Mouse (Mus musculus) Muller cell, postnatal 12 days (primary cell): Measurements from ENCODE around the gene Ahnak.
"Not testable (repeated sequence)": the region's sequence is repeated elsewhere in the genome, so short reads cannot be mapped to it uniquely, and the experiment has no call there.

Source experiments
- DNase-seq: peaks from one replicate; pipeline ENCODE4 v3.0.0-alpha.2; 2015; ENCODE audit errors: inconsistent ontology term

Ahnak gene

DNA sequence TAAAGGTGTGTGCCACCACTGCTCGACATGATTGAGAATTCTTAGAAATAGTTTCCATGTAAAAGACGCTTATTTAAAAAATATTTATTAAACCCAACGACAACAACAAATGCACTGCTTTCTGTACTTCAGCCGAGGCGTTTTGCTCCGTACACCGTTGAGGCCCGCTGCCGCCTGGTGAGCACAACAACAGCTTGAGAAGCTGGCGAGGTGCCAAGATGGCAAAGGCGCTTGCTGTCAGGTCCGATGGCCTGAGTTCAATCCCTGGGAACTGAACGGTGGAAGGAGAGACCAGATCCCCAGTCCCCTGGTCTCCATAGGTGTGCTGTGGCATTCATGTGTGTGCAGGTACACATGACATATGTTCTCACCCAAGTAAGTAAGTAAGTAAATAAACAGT, 108.4 kb downstream of the Ahnak start:
- DNase-seq, result no peak

DNA sequence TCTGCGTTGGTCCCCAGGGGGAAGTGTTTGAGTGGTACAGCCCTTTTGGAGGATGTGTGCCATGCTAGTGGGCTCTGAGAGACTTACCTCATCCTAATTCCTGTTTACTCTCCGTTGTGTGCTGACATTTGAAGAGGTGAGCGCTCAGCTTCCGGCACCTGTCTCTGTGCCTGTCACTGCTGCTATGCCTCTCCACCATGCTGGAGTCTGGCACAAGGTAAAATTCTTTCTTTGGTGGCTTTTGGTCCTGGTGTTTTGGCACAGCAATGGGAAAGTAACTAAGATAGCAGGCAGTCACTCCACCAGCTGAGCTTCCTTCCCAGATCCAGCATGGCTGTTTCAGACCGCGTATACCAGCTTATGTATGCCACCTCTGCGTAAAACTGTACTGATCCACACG, 110.7 kb downstream of the Ahnak start:
- no peak for DNase-seq

DNA sequence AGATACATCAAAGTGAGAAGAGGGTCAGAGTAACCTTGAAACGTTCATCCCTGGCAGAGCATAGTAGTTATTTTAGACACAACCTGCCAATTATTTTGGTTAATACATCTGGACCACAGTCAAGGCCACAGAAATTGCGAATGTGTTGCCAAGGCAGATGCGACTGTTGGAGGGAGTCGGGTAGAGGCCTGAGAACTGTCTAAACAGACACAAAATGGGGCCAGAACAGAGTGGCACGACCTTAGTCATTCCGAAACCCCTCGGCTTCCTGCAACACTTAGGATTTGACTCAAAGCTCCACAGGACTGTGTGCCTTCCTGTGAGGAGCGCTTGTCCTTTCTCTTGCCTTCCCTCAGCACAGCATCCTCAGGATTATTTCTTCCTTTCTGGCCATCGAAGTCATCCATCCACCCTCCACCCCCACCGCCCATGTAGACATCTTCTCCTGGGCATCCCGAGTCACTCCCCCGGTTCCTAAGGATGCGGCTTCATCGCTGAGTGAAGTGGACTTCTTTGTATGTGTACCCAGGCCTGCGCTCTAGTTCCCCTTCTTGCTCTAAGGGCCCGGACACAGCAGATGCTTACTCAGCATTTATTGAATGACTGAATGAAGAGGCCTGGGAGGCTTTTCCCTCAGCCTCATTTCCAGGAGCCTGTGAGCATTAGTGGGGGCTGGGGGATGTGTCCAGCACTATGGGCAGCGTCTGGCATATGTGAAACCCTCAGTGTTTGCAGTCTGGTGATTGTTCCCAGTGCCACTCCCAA, 111.4 kb downstream of the Ahnak start:
- no peak for DNase-seq

DNA sequence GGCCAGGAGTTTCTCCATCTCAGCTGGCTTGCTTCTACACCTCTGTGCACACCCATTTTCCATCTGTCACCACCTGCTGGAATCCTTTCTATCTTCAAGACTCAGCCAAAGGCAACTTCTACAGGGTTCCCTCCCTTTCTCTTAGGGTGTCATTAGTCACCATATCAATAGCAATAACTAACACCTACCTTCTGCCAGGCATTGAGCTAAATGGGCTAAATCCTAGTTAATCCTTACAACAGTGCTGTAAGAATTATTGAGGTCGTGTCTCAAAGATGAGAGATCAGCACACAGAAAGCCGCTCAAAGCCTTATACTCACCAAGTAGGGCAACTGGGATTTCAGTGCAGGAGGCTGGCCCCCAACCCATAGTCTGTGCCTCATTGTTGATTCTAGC, 112.0 kb downstream of the Ahnak start:
- DNase-seq, result no peak

DNA sequence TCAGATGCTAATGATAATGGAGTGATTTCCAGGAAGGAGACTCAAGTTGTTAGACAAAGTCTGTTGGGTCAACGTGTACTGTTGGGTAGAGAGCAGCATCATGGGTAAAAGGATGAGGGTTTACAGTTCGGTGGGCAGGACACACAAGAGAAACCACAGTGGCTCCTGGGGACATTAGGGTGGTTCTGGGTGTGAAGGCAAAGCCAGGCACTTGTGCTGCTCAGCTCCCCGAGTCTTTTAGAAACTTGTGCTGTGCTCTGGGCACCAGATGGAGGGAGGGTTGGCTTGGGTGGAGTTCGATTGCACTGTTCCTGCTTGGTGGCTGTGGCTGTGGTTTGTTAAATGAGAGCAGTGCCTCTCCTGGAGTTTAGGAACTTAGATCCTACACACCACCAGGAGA, 114.9 kb downstream of the Ahnak start:
- DNase-seq, result no peak

DNA sequence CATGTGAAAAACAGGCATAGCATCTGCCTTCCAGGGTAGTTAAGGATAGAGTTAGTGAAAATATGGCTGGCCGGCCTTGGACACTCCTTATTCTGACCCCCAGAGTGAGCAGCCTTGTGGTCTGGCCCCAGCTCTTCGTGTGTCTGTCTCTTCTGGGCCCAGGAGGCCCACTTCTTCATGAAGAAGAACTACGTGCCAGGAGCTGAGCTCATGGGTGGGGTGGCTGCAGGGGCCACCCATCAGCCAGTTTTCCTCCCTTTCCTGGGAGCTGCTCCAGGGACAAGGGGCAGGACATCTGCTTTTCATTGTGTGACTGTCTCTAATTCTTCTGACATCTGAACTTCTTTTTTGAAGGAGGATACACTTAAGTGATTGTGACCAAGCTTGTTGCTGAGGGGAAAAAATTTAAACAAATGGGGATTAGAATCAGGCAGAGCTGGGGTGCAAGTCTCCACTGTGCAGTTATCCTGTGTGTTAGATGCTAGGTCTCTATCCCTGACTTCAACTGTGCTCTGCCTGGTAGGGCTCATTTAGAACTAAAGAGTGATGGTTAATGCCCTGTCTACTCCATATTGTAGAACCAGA, 116.1 kb downstream of the Ahnak start:
- DNase-seq, result no peak

DNA sequence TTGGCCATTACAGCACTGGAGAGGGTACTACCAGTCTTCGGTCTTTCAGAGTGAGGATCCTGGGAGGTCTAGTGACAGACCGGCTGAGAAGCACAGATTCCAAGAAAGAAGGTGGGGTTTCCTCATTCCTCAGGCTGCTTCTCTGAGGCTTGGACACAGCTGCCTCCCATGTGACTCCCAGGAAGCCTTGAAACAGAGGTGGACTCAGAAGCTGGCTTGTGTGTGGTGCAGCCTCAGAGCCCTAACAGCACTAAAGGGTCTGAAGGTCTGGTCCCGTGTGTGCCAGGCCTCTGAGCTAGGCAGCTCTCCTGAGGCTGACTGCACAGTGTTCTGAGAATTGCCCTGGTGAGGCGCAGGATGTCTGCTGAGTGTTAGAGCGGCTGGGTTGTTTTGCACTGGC, 117.0 kb downstream of the Ahnak start:
- DNase-seq, result no peak

DNA sequence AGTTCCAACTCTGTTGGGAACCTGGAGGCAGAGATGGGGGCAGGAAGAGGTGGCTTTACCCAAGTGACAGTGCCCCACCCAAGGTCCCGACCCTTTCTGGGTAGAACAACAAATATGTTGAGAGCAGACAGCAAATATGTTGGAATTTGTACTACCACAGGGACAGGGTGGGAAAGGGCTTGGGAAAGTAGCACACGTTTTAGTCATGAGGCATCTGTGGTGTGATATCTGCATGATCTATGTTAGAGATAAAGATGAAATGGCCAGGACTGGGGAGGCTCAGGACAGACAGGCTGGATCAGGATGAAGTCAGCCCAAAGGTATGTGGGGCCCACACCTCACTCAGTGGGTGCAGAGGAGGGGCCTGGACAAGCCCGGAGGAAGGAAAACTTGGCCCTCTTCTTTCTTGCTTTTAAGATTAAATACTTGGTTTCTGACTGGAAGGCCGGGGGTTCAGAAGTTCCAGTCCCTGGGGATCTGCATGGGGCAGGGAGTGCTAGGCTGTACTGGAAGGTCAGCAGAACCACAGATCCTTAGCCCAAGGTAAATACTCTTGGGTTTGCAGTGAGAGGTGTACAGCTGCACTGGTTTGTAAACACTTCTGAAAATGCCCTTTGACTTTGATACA, 117.8 kb downstream of the Ahnak start:
- DNase-seq, result peak; percentile 81

DNA sequence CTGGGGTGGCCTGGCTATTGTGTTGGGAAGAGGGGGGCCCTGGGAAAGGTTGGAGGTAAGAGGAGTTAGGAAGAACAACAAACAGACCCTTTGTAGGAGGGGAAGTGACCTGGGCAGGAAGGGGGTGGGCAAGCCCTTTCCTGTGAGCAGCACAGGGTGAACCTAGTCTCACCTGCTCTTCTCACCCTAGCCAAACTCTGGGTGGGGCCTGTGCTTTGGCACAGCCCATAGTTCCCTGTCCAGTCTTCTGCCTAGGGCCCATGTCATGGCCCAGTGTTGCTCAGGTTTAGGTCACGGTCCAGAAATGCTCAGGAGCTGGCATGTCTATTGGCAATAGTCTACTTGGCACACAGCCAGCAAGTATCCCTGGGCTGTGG, 118.3 kb downstream of the Ahnak start:
- no peak for DNase-seq

DNA sequence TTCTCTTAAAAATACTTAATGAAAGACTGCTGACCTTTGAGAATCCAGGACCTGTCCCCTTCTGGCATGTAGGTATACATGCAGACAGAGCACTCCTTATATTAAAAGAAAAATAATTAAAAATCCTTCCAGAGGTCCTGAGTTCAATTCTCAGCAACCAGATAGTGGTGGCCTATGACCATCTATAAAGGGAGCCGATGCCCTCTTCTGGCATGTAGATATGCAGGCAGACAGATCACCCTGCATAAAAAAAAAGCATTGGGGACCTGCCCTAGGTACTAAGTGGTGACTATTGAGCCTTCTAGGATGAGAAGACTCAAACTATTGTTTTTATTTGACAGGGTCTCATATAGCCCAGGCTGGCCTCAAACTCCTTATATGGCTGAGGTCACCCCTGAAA, 119.5 kb downstream of the Ahnak start:
- no peak for DNase-seq

DNA sequence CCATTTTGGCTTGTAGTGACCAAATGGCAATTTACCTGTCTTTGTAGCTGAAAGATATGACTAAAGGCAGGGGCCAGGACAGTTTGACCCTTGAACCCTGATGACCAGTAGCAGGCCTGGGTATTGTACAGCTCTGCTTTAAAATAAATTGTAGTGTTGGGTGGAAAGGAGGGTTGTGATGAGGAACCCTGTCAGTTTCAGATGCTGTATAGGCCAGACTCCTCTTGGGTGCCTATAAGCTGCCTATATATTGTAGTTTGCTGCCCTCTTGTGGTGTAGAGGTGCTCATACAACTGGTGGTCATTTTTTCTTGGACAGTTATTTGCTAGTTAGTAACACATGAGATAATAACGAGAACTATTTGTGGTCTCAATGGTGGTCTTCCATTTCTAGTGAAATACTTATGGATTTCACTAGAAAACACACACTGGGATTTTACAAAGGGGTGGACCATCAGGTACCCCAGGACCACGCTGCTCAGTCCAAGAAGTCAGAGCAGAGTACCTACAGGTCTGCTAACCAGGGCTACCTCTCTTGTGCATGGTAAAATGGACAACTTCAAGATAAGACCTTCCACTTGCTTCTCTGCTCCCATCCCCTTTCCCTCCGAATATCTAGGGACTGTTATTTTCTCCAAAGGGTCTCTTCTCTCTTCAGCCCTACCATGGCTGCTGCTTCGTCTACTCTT, 121.2 kb downstream of the Ahnak start:
- peak; percentile 54 for DNase-seq

DNA sequence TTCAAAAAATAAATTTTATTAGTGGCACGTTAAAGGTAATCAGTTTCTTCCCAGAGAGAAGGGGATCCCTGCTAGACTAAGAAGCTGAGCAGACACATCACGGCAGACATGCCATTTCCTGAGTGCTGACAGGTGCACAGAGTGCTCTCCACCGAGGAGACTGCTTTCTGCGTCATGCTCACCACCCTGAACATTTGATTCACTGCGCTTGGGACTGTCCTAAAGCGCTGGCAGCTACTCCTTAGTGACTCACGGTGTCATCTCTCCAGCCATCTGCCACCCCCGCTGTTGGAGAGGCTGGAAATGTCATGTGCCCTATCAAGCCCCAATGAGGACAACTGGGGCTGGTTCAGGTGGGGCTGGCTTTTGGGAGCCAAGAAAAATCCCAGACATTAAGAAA, 123.0 kb downstream of the Ahnak start:
- no peak for DNase-seq

DNA sequence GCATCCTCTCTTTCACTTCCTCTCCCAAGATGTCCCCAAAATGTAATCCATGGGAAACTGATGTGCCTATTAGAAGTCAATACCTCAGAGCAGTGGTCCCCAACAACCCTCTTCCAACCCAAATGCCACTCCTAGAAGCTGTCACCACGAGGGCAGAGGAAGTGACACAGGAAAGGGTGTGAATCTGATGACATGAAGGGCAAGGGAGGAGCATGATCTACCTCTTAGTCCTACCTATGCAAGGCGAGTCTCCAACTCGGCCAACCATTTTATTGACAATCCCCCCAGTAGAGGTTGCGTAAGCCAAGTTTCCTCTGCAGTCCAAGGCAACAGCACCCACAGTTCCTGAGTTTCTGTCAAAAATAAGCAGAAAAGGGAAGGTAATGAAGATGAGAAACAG, 127.2 kb downstream of the Ahnak start:
- DNase-seq, result no peak

DNA sequence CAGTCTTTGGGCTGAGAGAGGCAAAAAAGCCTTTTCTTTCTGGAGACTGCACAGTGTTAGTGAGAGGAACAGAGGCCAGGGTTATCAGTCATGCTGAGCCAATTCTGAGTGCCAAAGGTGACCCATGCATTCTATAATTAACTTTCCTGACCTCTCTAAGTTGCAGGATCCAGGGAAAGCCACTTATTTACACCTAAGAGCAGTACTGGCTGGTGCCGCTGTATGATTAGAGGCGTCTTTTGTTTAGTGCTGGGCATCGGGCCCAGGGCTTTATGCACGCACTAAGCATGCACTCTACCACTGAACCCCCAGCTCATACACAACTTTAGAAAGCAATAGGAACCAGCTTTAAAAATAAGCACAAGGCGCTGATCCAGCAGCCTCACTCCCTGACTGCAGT, 128.2 kb downstream of the Ahnak start:
- no peak for DNase-seq

DNA sequence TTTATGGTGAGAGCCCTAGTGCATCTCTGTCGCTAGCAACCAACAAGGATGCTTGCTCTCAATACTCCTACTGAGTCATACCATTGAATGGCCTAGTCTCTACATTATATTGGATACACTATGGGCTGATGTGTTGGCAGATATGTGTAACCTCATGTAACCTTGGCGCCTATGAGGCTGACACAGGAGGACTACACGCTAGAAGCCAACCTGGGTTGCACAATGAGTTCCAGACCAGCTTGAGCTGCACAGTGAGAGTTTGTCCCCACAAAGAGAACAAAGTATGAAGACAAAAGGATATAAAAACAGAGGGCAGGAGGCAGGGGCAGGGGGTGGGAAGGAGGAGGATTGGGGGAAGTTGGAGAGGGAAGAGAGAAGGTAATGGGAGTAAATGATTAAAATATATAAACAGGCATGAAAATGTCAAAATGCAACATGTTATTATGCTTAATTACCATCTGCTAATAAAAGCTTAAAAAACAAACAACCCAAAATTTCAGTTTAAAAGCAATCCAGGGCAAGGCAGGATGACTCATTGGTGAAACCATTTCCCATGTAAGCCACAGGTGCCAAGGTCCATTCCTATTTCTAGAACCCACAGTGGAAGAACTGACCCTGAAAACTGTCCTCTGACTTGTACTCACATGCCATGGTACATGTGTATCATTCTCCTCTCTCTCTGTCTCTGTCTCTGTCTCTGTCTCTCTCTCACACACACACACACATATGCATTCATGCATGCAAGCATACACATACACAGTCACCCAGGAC, 130.8 kb downstream of the Ahnak start:
- DNase-seq, result peak; percentile 28

DNA sequence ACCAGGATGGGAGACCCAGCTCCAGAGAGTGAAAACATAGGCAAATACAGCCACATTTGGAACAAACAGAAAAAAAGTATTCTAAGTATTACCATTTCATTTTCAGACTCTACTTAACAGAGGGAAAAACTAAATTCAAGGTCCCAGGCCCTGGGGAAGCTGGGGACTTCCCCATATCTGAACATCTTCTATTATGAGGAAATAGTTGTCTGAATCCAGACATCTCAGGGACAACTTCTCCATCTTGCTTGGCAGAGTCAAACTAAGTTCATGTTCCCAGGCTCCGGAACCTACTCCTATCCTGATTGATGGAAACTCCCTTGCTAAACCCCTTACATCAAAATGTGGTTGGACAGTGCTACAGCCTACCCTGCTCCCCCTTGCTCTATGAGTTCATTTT, 133.3 kb downstream of the Ahnak start:
- DNase-seq, result no peak

DNA sequence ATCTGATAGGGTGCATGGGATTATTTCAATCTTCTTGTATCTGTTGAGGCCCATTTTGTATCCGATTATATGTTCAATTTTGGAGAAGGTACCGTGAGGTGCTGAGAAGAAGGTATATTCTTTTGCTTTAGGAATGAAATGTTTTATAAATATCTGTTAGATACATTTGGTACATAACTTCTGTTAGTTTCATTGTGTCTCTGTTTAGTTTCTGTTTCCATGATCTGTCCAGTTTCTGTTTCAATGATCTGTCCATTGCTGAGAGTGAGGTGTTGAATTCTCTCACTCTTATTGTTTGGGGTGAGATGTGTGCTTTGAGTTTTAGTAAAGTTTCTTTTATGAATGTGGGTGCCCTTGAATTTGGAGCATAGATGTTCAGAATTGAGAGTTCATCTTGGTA, 134.9 kb downstream of the Ahnak start:
- DNase-seq, result not testable (repeated sequence)
